Mouse (Mus musculus) megakaryocyte-erythroid progenitor cell, adult 5-6 weeks (primary cell): ENCODE measurements around the gene Cldn15. TPM values are rescaled to one million over a fixed set of nuclear protein-coding genes. Genes with fewer than 3 reads are reported as not detected.

Source experiments
- total RNA-seq, 2 experiments: library from RNA; stranded (forward) in 1 of 2; stranded (reverse) in 1 of 2; fragments of 200-1000, 215-1000 nt in 1 of 2; fragments of >200 nt in 1 of 2; fragmentation: Nextera tagmentation in 1 of 2; gene quantifications; 2 replicates each; pipeline ENCODE4 v1.2.3; 2014 to 2017

Cldn15 gene
- total RNA-seq, 2 experiments from 2014 or later, result 0.13 TPM; not detected in 1

Other genes starting within 250 kb of the Cldn15 start
- not detected in 2 replicates for gene Col26a1, start 83.4 kb upstream of the Cldn15 start, total RNA-seq (2014; fragmentation: Nextera tagmentation)
- not detected in 2 replicates for gene Col26a1, start 83.4 kb upstream of the Cldn15 start, total RNA-seq (2017)
- gene Ift22, start 58.5 kb upstream of the Cldn15 start, total RNA-seq (2014; fragmentation: Nextera tagmentation), result 12.1 and 17.4 TPM in 2 replicates
- 1.5 and 5.4 TPM in 2 replicates for gene Ift22, start 58.5 kb upstream of the Cldn15 start, total RNA-seq (2017)
- gene Fis1, start 13.3 kb upstream of the Cldn15 start, total RNA-seq (2014; fragmentation: Nextera tagmentation), result 160 and 187 TPM in 2 replicates
- gene Fis1, start 13.3 kb upstream of the Cldn15 start, total RNA-seq (2017), result 61.1 and 71.8 TPM in 2 replicates
- 19.8 and 22.1 TPM in 2 replicates for gene Plod3, start 20.4 kb downstream of the Cldn15 start, total RNA-seq (2014; fragmentation: Nextera tagmentation)
- gene Plod3, start 20.4 kb downstream of the Cldn15 start, total RNA-seq (2017), result 19.0 and 22.1 TPM in 2 replicates
- gene Znhit1, start 21.4 kb downstream of the Cldn15 start, total RNA-seq (2014; fragmentation: Nextera tagmentation), result 67.3 and 75.0 TPM in 2 replicates
- gene Znhit1, start 21.4 kb downstream of the Cldn15 start, total RNA-seq (2017), result 18.8 and 21.6 TPM in 2 replicates
- not detected in 2 replicates for gene Vgf, start 59.8 kb downstream of the Cldn15 start, total RNA-seq (2014; fragmentation: Nextera tagmentation)
- 0.27 and 0.47 TPM in 2 replicates for gene Vgf, start 59.8 kb downstream of the Cldn15 start, total RNA-seq (2017)
- gene Ap1s1, start 79.5 kb downstream of the Cldn15 start, total RNA-seq (2014; fragmentation: Nextera tagmentation), result 52.2 and 78.7 TPM in 2 replicates
- gene Ap1s1, start 79.5 kb downstream of the Cldn15 start, total RNA-seq (2017), result 46.5 and 50.2 TPM in 2 replicates
- 0.72 TPM in 1 of 2 replicates, not detected in the other for gene Serpine1, start 105.7 kb downstream of the Cldn15 start, total RNA-seq (2014; fragmentation: Nextera tagmentation)
- gene Serpine1, start 105.7 kb downstream of the Cldn15 start, total RNA-seq (2017), result 0.94 TPM in 1 of 2 replicates, not detected in the other
- 23.7 and 28.2 TPM in 2 replicates for gene Trim56, start 149.6 kb downstream of the Cldn15 start, total RNA-seq (2014; fragmentation: Nextera tagmentation)
- gene Trim56, start 149.6 kb downstream of the Cldn15 start, total RNA-seq (2017), result 20.8 and 29.0 TPM in 2 replicates
- gene Muc3, start 182.7 kb downstream of the Cldn15 start, total RNA-seq (2014; fragmentation: Nextera tagmentation), result not detected in 2 replicates
- gene Muc3, start 182.7 kb downstream of the Cldn15 start, total RNA-seq (2017), result not detected in 2 replicates
- gene Muc3a, start 245.8 kb downstream of the Cldn15 start, total RNA-seq (2014; fragmentation: Nextera tagmentation), result 0.25 and 0.61 TPM in 2 replicates
- gene Muc3a, start 245.8 kb downstream of the Cldn15 start, total RNA-seq (2017), result not detected in 2 replicates